Mouse (Mus musculus) olfactory bulb, adult 2 months (tissue): ENCODE data around the gene Auts2.

Experiments
- CTCF ChIP-seq: fragments of 200-500 bp; IDR thresholded peaks from 2 replicates; pipeline ENCODE4 v1.5.1; 2012; ENCODE audit warnings: low read depth, mild to moderate bottlenecking, low read length, moderate library complexity; ENCODE audit not compliant: insufficient read depth
- POLR2A ChIP-seq: fragments of 200-500 bp; IDR thresholded peaks from 2 replicates; pipeline ENCODE4 v1.6.1; 2012; ENCODE audit warnings: mild to moderate bottlenecking, low read depth, low read length, moderate library complexity; ENCODE audit not compliant: insufficient read depth

DNA sequence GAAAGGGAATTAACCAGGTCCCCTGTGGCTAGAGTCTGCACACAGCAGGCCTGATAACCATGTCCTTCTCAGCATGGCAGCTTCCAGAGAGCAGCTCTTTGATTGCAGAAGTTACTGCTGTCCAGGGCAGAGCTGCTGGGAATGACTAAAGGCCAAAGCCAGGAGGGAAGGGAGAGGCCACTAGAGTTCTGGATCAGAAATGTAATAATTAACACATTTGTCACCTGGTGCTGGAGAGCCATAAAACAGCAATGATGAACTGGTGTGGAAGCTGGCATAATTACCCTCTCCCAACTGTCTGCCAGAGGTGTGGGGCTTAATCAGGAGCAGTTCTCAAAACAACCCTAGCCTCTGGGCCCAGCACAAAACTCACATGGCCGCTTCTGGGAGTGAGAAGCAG lies 552.6 kb downstream of the Auts2 start:
- TF ChIP-seq CTCF, result no peak
- TF ChIP-seq POLR2A, result no peak
